Mouse (Mus musculus): ENCODE measurements around the gene Hydin. TPM values are rescaled to one million over a fixed set of nuclear protein-coding genes. Genes with fewer than 3 reads are reported as not detected.
A peak's percentile ranks its signal among the peaks of the same experiment; 100 is the strongest.

Gene Hydin
- polyA plus RNA-seq, 1 experiment from 2014 or later, result 0.52 TPM

DNA sequence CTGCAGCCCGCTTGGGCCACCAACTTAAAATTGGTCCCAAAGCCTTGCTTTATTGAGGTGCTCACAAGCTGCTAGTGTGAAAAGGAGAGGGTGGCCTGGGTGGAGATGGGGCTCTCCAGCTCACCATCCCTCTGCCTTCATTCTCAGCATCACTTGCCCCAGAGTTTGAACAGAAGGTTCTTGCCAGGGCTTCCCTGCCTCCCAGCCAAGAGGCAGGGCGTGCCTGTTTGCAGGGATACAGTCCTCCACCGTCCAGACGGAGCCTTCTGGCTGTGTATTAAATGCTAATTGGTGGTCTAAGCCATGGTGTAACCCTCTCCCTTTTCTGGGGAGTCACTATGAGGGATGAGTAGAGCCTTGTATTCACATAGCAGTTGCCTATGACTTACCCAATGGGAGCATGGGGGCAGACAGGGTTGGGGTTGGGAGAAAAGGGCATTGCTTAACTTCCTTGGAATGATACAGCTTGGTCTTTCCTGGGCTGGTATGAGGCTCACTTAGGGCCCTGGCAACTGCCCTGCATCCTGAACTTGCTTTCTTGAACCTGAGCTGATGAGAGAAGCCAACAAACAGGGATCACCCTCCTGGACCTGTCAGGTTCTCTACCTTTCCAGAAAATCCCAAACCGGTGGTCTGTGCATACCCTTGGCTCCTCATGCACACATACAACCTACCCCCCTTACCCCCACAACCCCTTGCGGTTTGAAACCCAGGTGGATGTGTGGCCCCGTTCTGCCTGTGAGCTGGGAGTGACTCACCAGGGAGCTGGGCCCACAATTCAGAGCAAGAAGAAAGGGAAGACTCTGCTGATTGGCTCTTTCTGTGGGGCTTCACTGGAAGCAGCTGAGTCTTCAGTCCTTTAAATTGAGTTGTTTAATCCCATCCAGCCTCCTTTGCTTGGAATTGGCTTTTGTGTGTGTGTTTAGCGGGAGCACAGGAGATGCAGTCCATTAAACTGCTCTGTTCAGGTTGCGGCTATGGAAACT is 387.6 kb downstream of the Hydin start:
- Histone ChIP-seq H3K4me3 (replicated peaks; ENCODE audit: low read length) (no peak overlapping the region), H3K27ac (ENCODE audit: low read length) (no peak overlapping the region), H3K9ac (replicated peaks; ENCODE audit: low read depth, low read length) (no peak overlapping the region), H3K9me3 (ENCODE audit: control insufficient read depth, low read length) (no peaks in the 10 kb centered on the region), H3K27me3 (replicated peaks; ENCODE audit: control insufficient read depth, insufficient read depth, low read length) (no peaks in the 10 kb centered on the region), H3K36me3 (ENCODE audit: control insufficient read depth, insufficient read depth) (peaks cover 8% of the 10 kb centered on the region; the same call in 1 of the 2 replicates), H3K4me2 (ENCODE audit: low read length) (no peak overlapping the region), H3K4me1 (replicated peaks; ENCODE audit: control insufficient read depth, insufficient read depth, low read length) (no peaks in the 10 kb centered on the region)
- 49% methylated on average over 9 of the region's 9 CpGs for WGBS
- no peak for ATAC-seq

DNA sequence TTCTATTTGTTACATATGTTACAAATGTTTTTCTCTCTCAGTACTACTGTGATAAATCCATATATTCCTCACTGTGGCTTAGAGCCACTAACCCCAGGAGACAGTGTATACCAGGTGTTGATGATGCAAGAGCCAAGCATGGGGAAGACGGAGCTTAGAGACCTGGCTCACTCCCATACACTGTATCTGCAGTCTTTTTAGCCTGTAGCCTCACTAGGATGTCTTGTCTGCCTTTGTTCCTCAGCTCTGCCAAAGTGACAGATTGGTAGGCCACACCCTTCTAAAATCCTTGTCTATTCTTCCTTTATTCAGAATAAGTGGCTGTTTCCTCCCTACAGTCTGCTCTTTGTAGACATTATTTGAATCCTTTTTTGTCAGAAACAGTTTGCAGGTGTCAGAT is 389.1 kb downstream of the Hydin start:
- H3K4me1 ChIP-seq (replicated peaks; ENCODE audit: control insufficient read depth, insufficient read depth, low read length), result no peaks in the 10 kb centered on the region
- H3K36me3 ChIP-seq (ENCODE audit: control insufficient read depth, insufficient read depth), result peaks cover 6% of the 10 kb centered on the region; the same call in 1 of the 2 replicates
- H3K27me3 ChIP-seq (replicated peaks; ENCODE audit: control insufficient read depth, insufficient read depth, low read length), result no peaks in the 10 kb centered on the region
- no peaks in the 10 kb centered on the region for H3K9me3 ChIP-seq (ENCODE audit: control insufficient read depth, low read length)
- H3K27ac ChIP-seq (ENCODE audit: low read length), result peak overlapping the region; percentile 51
- WGBS, result 73% methylated on average over 1 of the region's 1 CpGs
- ATAC-seq, result peak; percentile 65; the same call in 1 of the 2 replicates
- no peak overlapping the region for H3K4me3 ChIP-seq (replicated peaks; ENCODE audit: low read length)
- no peak overlapping the region for H3K4me2 ChIP-seq (ENCODE audit: low read length)
- no peak overlapping the region for H3K9ac ChIP-seq (replicated peaks; ENCODE audit: low read depth, low read length)

DNA sequence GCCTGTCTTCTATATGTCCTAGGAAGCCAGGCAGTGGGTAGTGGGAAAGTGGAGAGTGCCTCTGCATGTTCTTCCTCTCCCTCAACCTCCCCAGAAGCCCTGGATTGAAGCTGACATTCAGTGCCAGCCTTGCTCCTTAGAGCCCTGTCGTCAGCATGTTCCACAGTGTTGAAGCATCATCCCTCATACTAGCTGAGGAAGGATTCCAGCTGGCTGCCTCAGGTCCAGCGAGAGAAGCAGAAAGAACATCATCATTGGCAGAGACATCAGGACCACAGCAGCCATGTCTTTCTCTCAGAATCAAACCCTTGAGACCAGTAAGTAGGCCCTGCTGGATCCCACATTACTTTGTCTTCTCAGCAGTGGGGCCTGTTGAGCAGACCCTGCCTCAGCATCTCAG is 390.9 kb downstream of the Hydin start:
- Histone ChIP-seq H3K9ac (replicated peaks; ENCODE audit: low read depth, low read length) (no peak overlapping the region), H3K4me2 (ENCODE audit: low read length) (no peak overlapping the region), H3K27ac (ENCODE audit: low read length) (no peak overlapping the region), H3K36me3 (ENCODE audit: control insufficient read depth, insufficient read depth) (peaks cover 6% of the 10 kb centered on the region; the same call in 1 of the 2 replicates), H3K9me3 (ENCODE audit: control insufficient read depth, low read length) (no peaks in the 10 kb centered on the region), H3K4me3 (replicated peaks; ENCODE audit: low read length) (no peak overlapping the region), H3K27me3 (replicated peaks; ENCODE audit: control insufficient read depth, insufficient read depth, low read length) (no peaks in the 10 kb centered on the region), H3K4me1 (replicated peaks; ENCODE audit: control insufficient read depth, insufficient read depth, low read length) (peaks cover under 1% of the 10 kb centered on the region)
- WGBS, result 90% methylated on average over 2 of the region's 2 CpGs
- no peak for ATAC-seq

Small RNAs within 50 kb of the gene (microRNA-seq; reads per million reads assigned to microRNA genes)
- gene Gm44489 (not detected), gene Gm47306 (not detected)

Other genes starting within 250 kb of the Hydin start
- not detected in 2 replicates for gene Chst4, start 227.2 kb upstream of the Hydin start, polyA plus RNA-seq (2015; fragmentation: Nextera tagmentation; extraction: Ambion mirVana)
- 19.4 and 24.3 TPM in 2 replicates for gene Zfp612, start 187.2 kb upstream of the Hydin start, polyA plus RNA-seq (2015; fragmentation: Nextera tagmentation; extraction: Ambion mirVana)
- gene Gm21964, start 165.8 kb upstream of the Hydin start, polyA plus RNA-seq (2015; fragmentation: Nextera tagmentation; extraction: Ambion mirVana), result not detected in 2 replicates
- gene Gm17720, start 164.2 kb upstream of the Hydin start, polyA plus RNA-seq (2015; fragmentation: Nextera tagmentation; extraction: Ambion mirVana), result not detected in 2 replicates
- 58.7 and 93.1 TPM in 2 replicates for gene Calb2, start 98.8 kb upstream of the Hydin start, polyA plus RNA-seq (2015; fragmentation: Nextera tagmentation; extraction: Ambion mirVana)
- gene Cmtr2, start 51.3 kb upstream of the Hydin start, polyA plus RNA-seq (2015; fragmentation: Nextera tagmentation; extraction: Ambion mirVana), result 14.6 and 14.7 TPM in 2 replicates

Data from forebrain, embryonic 16.5 days (tissue).